15 mouse cellular contexts compared by ENCODE assay signal in the genomic region with DNA sequence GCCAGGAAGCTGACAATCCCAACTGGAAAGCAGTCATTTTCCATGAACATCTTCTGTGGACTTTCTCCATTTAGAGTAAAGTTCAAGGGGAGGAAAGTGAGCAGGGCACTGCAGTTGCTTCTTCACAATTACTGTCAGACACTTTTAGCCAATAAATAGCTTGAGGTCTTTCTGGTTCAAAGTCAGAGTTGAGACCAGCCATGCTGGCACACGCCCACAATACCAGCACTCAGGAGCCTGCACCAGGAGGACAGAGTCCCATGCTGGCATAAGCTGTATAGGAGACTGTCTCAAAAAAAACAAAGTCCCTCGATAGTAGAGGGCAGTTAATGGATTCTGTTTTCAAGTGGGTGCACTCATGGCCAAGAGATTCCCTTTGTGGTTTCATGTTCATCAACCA.
"Had no signal": no experiment of that assay in that cellular context is flagged by ENCODE, and none has a peak within 500 bp of the region (broad histone marks: within the 10 kb centered on the region; RNA-seq: fewer than 3 reads in every experiment).

No protein-coding gene starts in this region.

- H3K27me3 ChIP-seq: intestine, embryonic 15.5 days; liver, embryonic 13.5 days; lung, embryonic 15.5 days; megakaryocyte, embryonic 14.5 days; midbrain, embryonic 15.5 days; neural tube, embryonic 12.5 days had no signal

- H3K9ac ChIP-seq: intestine, embryonic 15.5 days; liver, embryonic 13.5 days; liver, postnatal 0 days; lung, embryonic 15.5 days; midbrain, embryonic 15.5 days; neural tube, embryonic 12.5 days had no signal

- H3K4me2 ChIP-seq: intestine, embryonic 15.5 days; liver, embryonic 13.5 days; lung, embryonic 15.5 days; midbrain, embryonic 11.5 days; midbrain, embryonic 15.5 days; neural tube, embryonic 12.5 days had no signal

- H3K27ac ChIP-seq: intestine, embryonic 15.5 days; limb, embryonic 10.5 days; liver, embryonic 13.5 days; lung, embryonic 15.5 days; macrophage; midbrain, embryonic 15.5 days; neural tube, embryonic 12.5 days had no signal

- H3K4me1 ChIP-seq: limb, embryonic 10.5 days; midbrain, embryonic 15.5 days had no signal

- H3K9me3 ChIP-seq: intestine, embryonic 15.5 days; limb, embryonic 10.5 days; liver, embryonic 13.5 days; lung, embryonic 15.5 days; megakaryocyte, embryonic 14.5 days; midbrain, embryonic 15.5 days; neural tube, embryonic 12.5 days had no signal

- DNase-seq: liver, embryonic 13.5 days; liver, postnatal 0 days; lung, postnatal 14 days; right cerebral cortex, postnatal 4 days; spleen, adult 18-20 months; thymus, adult 18-20 months; thymus, postnatal 14 days had no signal

- H3K4me3 ChIP-seq: intestine, embryonic 15.5 days; limb, embryonic 10.5 days; liver, embryonic 13.5 days; lung, embryonic 15.5 days; megakaryocyte, embryonic 14.5 days; midbrain, embryonic 15.5 days; neural tube, embryonic 12.5 days had no signal

- ATAC-seq: intestine, embryonic 15.5 days; liver, postnatal 0 days; midbrain, embryonic 15.5 days had no signal
